Mouse (Mus musculus): ENCODE results near the gene Rab31. TPM values are rescaled to one million over a fixed set of nuclear protein-coding genes. Genes with fewer than 3 reads are reported as not detected.

The Rab31 gene
- polyA plus RNA-seq, 1 experiment from 2014 or later: 39.2 TPM

DNA sequence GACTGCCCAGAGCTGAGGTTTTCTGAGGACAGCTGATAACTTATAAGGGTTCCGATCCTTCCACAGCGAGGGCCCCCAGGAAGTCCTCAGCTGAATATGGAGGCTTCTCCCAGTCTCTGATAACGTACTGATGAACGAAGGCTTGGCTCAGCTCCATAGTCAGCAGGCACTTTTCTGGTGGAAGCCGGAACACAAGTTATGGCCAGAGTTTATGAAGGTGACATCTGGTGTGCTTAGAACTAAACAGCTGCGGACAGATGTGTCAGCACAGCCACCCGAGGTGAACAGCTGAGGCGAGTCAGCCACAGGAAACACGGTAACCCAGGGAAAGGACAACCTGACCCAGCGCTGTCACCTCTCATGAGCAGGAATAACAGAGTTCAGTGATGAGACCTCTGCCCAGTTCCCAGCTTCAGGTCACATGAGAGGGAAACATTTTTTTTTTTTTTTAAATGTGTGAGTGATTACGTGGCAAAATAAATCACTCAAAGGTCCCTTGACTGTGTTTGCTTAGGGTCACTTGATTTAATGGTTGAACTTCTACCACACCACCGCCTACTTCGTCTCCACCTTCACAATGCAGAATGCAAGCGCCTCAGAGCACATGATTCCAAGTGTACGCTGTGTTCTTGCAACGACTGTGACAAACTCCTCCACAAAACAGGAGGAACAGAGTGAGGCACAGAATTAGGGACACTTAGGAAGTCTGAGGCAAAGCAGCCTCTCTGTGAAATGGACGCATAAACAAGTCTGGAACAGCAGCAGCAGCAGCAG, 106.0 kb downstream of the Rab31 start:
- Histone ChIP-seq H3K4me2 (replicated peaks; ENCODE audit: low read depth, low read length) (no peak overlapping the region), H3K36me3 (ENCODE audit: control insufficient read depth, insufficient read depth, low read length) (no peaks in the 10 kb centered on the region), H3K27ac (ENCODE audit: low read length) (no peak overlapping the region), H3K9me3 (ENCODE audit: control insufficient read depth, low read depth, low read length) (no peaks in the 10 kb centered on the region), H3K27me3 (ENCODE audit: control insufficient read depth, insufficient read depth, low read length) (no peaks in the 10 kb centered on the region), H3K9ac (replicated peaks; ENCODE audit: low read depth, low read length) (no peak overlapping the region), H3K4me3 (ENCODE audit: low read depth, low read length) (no peak overlapping the region), H3K4me1 (ENCODE audit: control insufficient read depth, insufficient read depth, low read length) (0 out of 2 replicates have a peak, but pooled peaks cover 5% of the 10 kb centered on the region)
- ATAC-seq (ENCODE audit: insufficient number of reproducible peaks, insufficient read depth, low FRiP score, low read depth): 0 out of 2 replicates have a peak, but pooled peaks have one; percentile 12
- 49% methylated on average over 17 of the region's 17 CpGs for WGBS

- Histone ChIP-seq H3K4me1 (ENCODE audit: control insufficient read depth, insufficient read depth, low read length) (0 out of 2 replicates have a peak, but pooled peaks cover 5% of the 10 kb centered on the region), H3K9ac (replicated peaks; ENCODE audit: low read depth, low read length) (no peak overlapping the region), H3K9me3 (ENCODE audit: control insufficient read depth, low read depth, low read length) (no peaks in the 10 kb centered on the region), H3K4me2 (replicated peaks; ENCODE audit: low read depth, low read length) (no peak overlapping the region), H3K4me3 (ENCODE audit: low read depth, low read length) (no peak overlapping the region), H3K36me3 (ENCODE audit: control insufficient read depth, insufficient read depth, low read length) (no peaks in the 10 kb centered on the region), H3K27ac (ENCODE audit: low read length) (no peak overlapping the region), H3K27me3 (ENCODE audit: control insufficient read depth, insufficient read depth, low read length) (no peaks in the 10 kb centered on the region)
- 86% methylated on average over 12 of the region's 12 CpGs for WGBS
- no peak for ATAC-seq (ENCODE audit: insufficient number of reproducible peaks, insufficient read depth, low FRiP score, low read depth)
Measured at GRCm38 (mm10) chr17:65665786-65666387, 106.7 kb downstream of the Rab31 start.

- no peak overlapping the region for H3K27ac ChIP-seq (ENCODE audit: low read length)
- WGBS: 73% methylated on average over 14 of the region's 14 CpGs
- H3K27me3 ChIP-seq (ENCODE audit: control insufficient read depth, insufficient read depth, low read length): no peaks in the 10 kb centered on the region
- H3K9ac ChIP-seq (replicated peaks; ENCODE audit: low read depth, low read length): no peak overlapping the region
- H3K4me2 ChIP-seq (replicated peaks; ENCODE audit: low read depth, low read length): no peak overlapping the region
- no peak overlapping the region for H3K4me3 ChIP-seq (ENCODE audit: low read depth, low read length)
- no peaks in the 10 kb centered on the region for H3K36me3 ChIP-seq (ENCODE audit: control insufficient read depth, insufficient read depth, low read length)
- peak; percentile 83 for ATAC-seq (ENCODE audit: insufficient number of reproducible peaks, insufficient read depth, low FRiP score, low read depth)
- H3K4me1 ChIP-seq (ENCODE audit: control insufficient read depth, insufficient read depth, low read length): 0 out of 2 replicates have a peak, but pooled peaks cover 5% of the 10 kb centered on the region
- no peaks in the 10 kb centered on the region for H3K9me3 ChIP-seq (ENCODE audit: control insufficient read depth, low read depth, low read length)
Measured at GRCm38 (mm10) chr17:65663329-65664078, 109.0 kb downstream of the Rab31 start.

DNA sequence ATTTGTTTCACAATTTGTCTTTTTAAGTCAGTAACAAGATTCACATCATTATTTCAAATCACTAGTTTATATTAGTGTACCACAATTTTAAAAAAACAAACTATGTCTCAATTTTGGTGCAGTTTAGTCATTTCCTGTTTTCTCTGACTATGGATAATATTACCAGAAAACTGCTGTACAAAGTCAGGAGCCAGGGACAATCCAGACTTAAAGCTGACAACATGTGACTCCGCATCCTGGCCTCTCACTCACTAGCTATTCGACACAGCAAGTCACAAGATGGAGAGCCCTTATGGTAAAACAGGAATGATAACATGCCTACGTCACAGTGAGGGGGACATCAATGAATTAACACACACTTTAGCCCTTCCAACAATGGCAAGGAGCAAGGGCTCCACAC, 109.9 kb downstream of the Rab31 start:
- Histone ChIP-seq H3K4me3 (ENCODE audit: low read depth, low read length) (no peak overlapping the region), H3K36me3 (ENCODE audit: control insufficient read depth, insufficient read depth, low read length) (no peaks in the 10 kb centered on the region), H3K9ac (replicated peaks; ENCODE audit: low read depth, low read length) (no peak overlapping the region), H3K9me3 (ENCODE audit: control insufficient read depth, low read depth, low read length) (no peaks in the 10 kb centered on the region), H3K27me3 (ENCODE audit: control insufficient read depth, insufficient read depth, low read length) (no peaks in the 10 kb centered on the region), H3K4me1 (ENCODE audit: control insufficient read depth, insufficient read depth, low read length) (0 out of 2 replicates have a peak, but pooled peaks cover 5% of the 10 kb centered on the region), H3K27ac (ENCODE audit: low read length) (no peak overlapping the region), H3K4me2 (replicated peaks; ENCODE audit: low read depth, low read length) (no peak overlapping the region)
- 83% methylated on average over 3 of the region's 3 CpGs for WGBS
- ATAC-seq (ENCODE audit: insufficient number of reproducible peaks, insufficient read depth, low FRiP score, low read depth): no peak

- Histone ChIP-seq H3K4me2 (replicated peaks; ENCODE audit: low read depth, low read length) (no peak overlapping the region), H3K4me1 (ENCODE audit: control insufficient read depth, insufficient read depth, low read length) (no peaks in the 10 kb centered on the region), H3K9ac (replicated peaks; ENCODE audit: low read depth, low read length) (no peak overlapping the region), H3K4me3 (ENCODE audit: low read depth, low read length) (no peak overlapping the region), H3K36me3 (ENCODE audit: control insufficient read depth, insufficient read depth, low read length) (no peaks in the 10 kb centered on the region), H3K27ac (ENCODE audit: low read length) (no peak overlapping the region), H3K27me3 (ENCODE audit: control insufficient read depth, insufficient read depth, low read length) (no peaks in the 10 kb centered on the region), H3K9me3 (ENCODE audit: control insufficient read depth, low read depth, low read length) (no peaks in the 10 kb centered on the region)
- no peak for ATAC-seq (ENCODE audit: insufficient number of reproducible peaks, insufficient read depth, low FRiP score, low read depth)
- 66% methylated on average over 2 of the region's 2 CpGs for WGBS
Measured at GRCm38 (mm10) chr17:65658416-65658815, 114.1 kb downstream of the Rab31 start.

DNA sequence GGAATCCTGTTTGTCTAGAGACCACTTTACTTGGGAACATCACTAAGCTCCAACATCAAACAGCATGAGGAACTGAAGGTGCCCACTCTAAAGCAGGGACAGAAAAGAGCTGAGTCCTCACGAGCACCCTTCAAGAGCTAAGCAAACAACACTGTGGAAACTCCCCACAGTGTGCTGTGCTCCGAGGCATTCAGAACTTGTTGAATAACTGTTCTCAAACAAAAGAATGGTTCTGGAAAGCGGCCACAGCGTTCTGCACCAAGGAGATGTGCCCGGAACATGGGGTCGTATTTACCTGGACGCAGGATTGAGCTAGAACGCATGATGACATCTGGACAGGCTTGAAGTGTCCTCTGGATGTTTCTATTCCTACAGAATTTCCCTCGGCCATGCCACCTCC, 114.6 kb downstream of the Rab31 start:
- no peaks in the 10 kb centered on the region for H3K4me1 ChIP-seq (ENCODE audit: control insufficient read depth, insufficient read depth, low read length)
- no peaks in the 10 kb centered on the region for H3K27me3 ChIP-seq (ENCODE audit: control insufficient read depth, insufficient read depth, low read length)
- no peaks in the 10 kb centered on the region for H3K36me3 ChIP-seq (ENCODE audit: control insufficient read depth, insufficient read depth, low read length)
- H3K4me2 ChIP-seq (replicated peaks; ENCODE audit: low read depth, low read length): no peak overlapping the region
- WGBS: 86% methylated on average over 9 of the region's 9 CpGs
- H3K9ac ChIP-seq (replicated peaks; ENCODE audit: low read depth, low read length): no peak overlapping the region
- H3K27ac ChIP-seq (ENCODE audit: low read length): no peak overlapping the region
- no peak for ATAC-seq (ENCODE audit: insufficient number of reproducible peaks, insufficient read depth, low FRiP score, low read depth)
- no peaks in the 10 kb centered on the region for H3K9me3 ChIP-seq (ENCODE audit: control insufficient read depth, low read depth, low read length)
- no peak overlapping the region for H3K4me3 ChIP-seq (ENCODE audit: low read depth, low read length)

DNA sequence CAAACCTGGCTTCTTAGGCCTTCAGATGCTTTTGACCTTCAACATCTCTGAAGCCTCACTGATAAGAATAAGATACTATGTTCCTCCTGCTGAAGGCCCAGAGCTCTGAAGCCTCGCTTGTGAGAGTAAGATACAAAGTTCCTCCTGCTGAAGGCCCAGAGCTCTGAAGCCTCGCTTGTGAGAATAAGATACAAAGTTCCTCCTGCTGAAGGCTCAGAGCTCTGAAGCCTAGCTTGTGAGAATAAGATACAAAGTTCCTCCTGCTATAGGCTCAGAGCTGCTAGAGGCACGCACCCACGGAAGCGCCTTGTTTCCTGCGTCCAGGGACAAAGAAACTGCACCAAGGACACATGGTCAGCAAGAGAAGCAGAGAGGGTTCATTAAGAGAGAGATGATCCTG, 115.8 kb downstream of the Rab31 start:
- ATAC-seq (ENCODE audit: insufficient number of reproducible peaks, insufficient read depth, low FRiP score, low read depth): no peak
- H3K9me3 ChIP-seq (ENCODE audit: control insufficient read depth, low read depth, low read length): no peaks in the 10 kb centered on the region
- H3K4me3 ChIP-seq (ENCODE audit: low read depth, low read length): no peak overlapping the region
- 92% methylated on average over 6 of the region's 6 CpGs for WGBS
- H3K4me2 ChIP-seq (replicated peaks; ENCODE audit: low read depth, low read length): no peak overlapping the region
- no peaks in the 10 kb centered on the region for H3K4me1 ChIP-seq (ENCODE audit: control insufficient read depth, insufficient read depth, low read length)
- no peak overlapping the region for H3K27ac ChIP-seq (ENCODE audit: low read length)
- H3K27me3 ChIP-seq (ENCODE audit: control insufficient read depth, insufficient read depth, low read length): no peaks in the 10 kb centered on the region
- no peaks in the 10 kb centered on the region for H3K36me3 ChIP-seq (ENCODE audit: control insufficient read depth, insufficient read depth, low read length)
- no peak overlapping the region for H3K9ac ChIP-seq (replicated peaks; ENCODE audit: low read depth, low read length)

DNA sequence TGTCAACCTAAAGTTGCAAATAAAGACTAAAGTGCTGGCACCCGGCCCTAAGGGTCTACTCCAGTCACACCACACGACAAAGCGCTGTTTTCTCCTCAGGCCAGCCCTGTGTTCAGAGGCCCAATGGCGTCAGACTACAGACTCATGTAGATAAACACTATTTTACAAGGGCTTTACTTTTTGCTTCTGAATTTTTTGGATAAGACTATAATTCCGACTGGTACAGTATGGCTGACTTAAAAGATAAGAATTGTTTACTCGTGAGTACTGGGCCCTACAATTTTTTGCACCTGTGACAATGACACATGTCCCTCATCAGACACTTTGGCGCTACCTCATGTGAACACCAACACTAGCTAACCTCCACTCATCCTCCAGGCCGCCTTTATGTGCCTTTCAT, 116.5 kb downstream of the Rab31 start:
- ATAC-seq (ENCODE audit: insufficient number of reproducible peaks, insufficient read depth, low FRiP score, low read depth): no peak
- 84% methylated on average over 8 of the region's 8 CpGs for WGBS
- H3K9me3 ChIP-seq (ENCODE audit: control insufficient read depth, low read depth, low read length): no peaks in the 10 kb centered on the region
- no peak overlapping the region for H3K4me2 ChIP-seq (replicated peaks; ENCODE audit: low read depth, low read length)
- H3K4me3 ChIP-seq (ENCODE audit: low read depth, low read length): no peak overlapping the region
- H3K27ac ChIP-seq (ENCODE audit: low read length): no peak overlapping the region
- no peaks in the 10 kb centered on the region for H3K36me3 ChIP-seq (ENCODE audit: control insufficient read depth, insufficient read depth, low read length)
- no peaks in the 10 kb centered on the region for H3K27me3 ChIP-seq (ENCODE audit: control insufficient read depth, insufficient read depth, low read length)
- no peaks in the 10 kb centered on the region for H3K4me1 ChIP-seq (ENCODE audit: control insufficient read depth, insufficient read depth, low read length)
- H3K9ac ChIP-seq (replicated peaks; ENCODE audit: low read depth, low read length): no peak overlapping the region

Data from stomach, embryonic 14.5 days (tissue).